ENCODE assay signal across 15 mouse cellular contexts in the genomic region with DNA sequence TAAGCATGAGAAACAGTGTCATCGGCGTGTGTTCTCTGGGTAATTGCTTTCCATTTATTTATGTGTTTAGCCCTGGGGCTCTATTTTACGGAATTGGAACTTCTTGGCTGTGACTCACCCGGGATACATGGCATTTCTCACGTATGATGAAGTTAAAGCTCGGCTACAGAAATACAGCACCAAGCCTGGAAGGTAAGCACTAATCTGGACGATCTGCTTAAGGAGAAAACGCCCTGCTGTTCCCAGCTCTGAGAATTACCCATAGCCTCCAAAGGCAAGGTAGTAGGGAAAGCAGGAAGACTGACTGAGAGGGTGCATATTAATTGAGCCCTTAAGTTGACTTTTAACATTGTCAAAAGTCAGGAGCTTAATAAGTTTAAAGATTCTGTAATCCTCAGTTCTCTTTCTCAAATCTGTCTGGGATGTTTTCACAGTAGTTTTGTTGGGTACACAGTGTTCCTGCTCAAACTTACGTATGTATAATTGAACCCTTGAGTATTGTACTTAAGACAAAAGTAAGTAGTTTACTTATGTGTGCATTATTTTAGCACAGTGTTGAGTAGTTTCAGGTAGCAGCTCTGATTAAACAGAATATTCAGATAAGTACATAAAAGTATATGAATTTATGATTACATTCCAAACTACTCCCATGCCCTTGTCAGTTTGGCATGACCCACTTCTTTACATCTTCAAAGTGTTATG.
"Had no signal": no experiment of that assay in that cellular context is flagged by ENCODE, and none has a peak within 500 bp of the region (broad histone marks: within the 10 kb centered on the region; RNA-seq: fewer than 3 reads in every experiment).

No protein-coding gene starts in this region.

- H3K9ac ChIP-seq: liver, embryonic 15.5 days; midbrain, embryonic 15.5 days; neural tube, embryonic 12.5 days had no signal

- H3K27ac ChIP-seq: liver, embryonic 15.5 days; macrophage; midbrain, embryonic 15.5 days; neural tube, embryonic 12.5 days had no signal

- DNase-seq: kidney, adult 9 months; kidney, postnatal 10 days; kidney, postnatal 4 days; lung, adult 2 months; thymus, adult 2 months; thymus, postnatal 25 days had no signal

- H3K9me3 ChIP-seq: limb, embryonic 10.5 days; liver, embryonic 15.5 days; megakaryocyte, embryonic 14.5 days; midbrain, embryonic 15.5 days; neural tube, embryonic 12.5 days had no signal

- H3K27me3 ChIP-seq: liver, embryonic 15.5 days; megakaryocyte, embryonic 14.5 days; midbrain, embryonic 15.5 days; neural tube, embryonic 12.5 days had no signal

- H3K4me2 ChIP-seq: liver, embryonic 11.5 days; liver, embryonic 15.5 days; midbrain, embryonic 11.5 days; midbrain, embryonic 15.5 days; neural tube, embryonic 12.5 days had no signal

- H3K36me3 ChIP-seq: liver, embryonic 15.5 days; neural tube, embryonic 12.5 days had no signal

- ATAC-seq: midbrain, embryonic 15.5 days had no signal

- H3K4me1 ChIP-seq: liver, embryonic 15.5 days; midbrain, embryonic 15.5 days had no signal

- H3K4me3 ChIP-seq: layer of hippocampus, adult 2 months; limb, embryonic 10.5 days; liver, embryonic 15.5 days; megakaryocyte, embryonic 14.5 days; midbrain, embryonic 15.5 days; neural tube, embryonic 12.5 days had no signal
